Mouse (Mus musculus) brain, embryonic 18.5 days (tissue): ENCODE results near the gene Matk.
"Not testable (repeated sequence)": the region's sequence is repeated elsewhere in the genome, so short reads cannot be mapped to it uniquely, and the experiment has no call there.

Experiments
- DNase-seq: peaks from one replicate; pipeline ENCODE4 v3.0.0-alpha.2; 2012; ENCODE audit warnings: low read depth, low spot score

Gene Matk

DNA sequence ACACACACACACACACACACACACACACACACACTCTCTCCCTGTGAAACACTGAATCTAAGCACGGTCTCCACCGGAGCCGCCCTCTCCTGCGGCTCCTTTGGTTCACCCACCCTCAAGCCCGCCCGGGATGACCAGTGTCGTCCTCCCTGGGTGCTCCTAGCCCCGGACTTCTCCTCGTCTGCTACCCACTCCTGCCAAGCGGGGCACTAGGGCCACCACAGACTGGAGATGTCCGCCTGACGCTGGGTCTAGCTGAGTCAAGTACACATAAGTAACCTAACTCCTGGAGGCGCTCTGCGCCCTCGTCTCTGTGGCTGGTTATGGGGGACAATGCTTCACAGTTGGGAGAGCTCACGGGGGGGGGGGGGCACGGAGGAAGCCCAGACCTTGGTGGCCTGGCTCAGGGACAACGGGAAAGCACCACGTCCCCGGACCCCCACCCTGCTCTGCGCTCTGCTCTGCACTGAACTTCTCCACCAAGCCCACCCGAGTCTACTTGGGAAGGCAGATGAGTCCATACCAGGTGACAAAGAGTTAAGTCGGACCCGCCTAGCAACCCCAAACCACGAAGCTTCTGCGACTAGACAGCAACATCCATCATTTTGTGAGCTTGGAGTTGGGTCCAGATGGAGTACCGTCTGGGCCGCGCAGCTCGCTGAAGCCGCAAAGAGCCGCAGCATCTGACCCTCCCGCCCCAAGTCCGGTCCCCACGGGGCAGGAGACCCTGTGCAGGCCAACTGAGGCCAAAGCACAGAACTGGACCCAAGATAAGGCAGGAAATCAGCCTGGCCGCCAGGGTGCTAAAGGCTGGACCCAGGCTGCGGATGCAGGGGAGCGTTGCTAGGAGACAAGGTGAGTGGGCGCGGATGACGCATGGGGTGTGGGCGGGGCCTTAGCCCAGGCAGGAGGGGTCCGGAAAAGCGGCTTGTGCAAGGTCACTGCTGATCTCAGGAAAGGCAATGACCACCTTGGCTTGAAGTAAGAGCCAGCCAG is at the start of gene Matk:
TSS of gene Matk (plus strand) at position 512 of the 996 bp plus-strand sequence.
- no peak for DNase-seq

GRCm38 (mm10) chr10:81202978-81203720 is 49.6 kb upstream of the Matk start:
- no peak for DNase-seq

- no peak for DNase-seq
Observed at GRCm38 (mm10) chr10:81204137-81204536, 48.6 kb upstream of the Matk start.

DNA sequence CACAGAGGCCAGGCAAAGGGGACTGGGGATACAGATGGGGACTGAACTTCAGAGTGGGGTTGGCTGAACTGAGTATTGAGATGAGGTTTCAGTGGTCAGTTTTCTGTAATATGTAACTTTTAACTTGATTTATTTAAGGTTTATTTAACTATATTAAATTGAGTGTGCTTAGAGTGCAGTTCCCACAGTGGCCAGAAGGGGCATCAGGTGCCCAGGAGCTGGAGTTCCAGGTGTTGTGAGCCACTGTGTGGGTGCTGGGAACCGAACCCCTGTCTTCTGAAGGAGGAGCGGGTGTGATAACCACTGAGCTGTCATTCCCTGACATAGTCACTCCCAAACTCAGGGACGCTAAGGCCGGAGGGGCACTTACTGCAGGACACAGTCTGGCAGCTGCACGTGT is 42.6 kb upstream of the Matk start:
- DNase-seq, result no peak

DNA sequence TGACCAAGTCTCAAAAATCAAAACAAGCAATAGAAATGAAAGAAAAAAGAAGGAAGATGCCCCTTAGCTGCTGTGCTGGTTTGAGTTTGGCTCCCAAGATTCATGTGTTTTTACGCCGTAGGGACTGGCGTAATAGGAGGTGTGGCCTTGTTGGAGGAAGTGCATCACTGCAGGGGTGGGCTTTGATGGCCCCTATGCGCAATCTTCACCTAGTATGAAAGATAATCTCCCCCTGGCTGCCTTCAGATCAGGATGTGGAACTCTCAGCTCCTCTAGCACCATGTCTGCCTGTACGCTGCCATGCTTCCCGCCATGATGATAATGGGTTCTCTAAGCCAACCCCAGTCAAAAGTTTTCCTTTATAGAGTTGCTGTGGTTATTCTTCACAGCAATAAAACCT is 36.5 kb upstream of the Matk start:
- DNase-seq, result no peak

DNA sequence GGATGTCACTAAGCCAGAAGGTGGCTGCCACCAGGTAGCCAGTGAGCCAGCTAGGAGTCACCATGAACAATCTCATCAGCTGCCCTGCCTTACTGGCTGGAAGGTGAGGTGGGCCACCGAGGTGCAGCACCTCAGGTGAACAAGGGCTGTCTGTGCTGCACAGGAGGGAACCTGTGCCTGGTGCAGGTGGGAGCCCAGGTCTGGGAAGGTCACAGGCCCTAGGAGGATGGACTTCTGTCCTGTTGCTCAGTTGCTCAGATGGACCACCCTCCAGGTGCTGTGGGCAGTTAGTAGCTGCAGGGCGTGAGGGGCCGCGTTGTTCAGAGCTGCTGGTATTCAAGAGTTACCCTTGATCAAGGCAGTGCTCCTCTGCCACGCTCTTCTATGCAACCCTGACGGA is 35.9 kb upstream of the Matk start:
- DNase-seq, result no peak

GRCm38 (mm10) chr10:81217267-81217666 is 35.5 kb upstream of the Matk start:
- DNase-seq, result not testable (repeated sequence)

GRCm38 (mm10) chr10:81217964-81218363 is 34.8 kb upstream of the Matk start:
- DNase-seq, result no peak

DNA sequence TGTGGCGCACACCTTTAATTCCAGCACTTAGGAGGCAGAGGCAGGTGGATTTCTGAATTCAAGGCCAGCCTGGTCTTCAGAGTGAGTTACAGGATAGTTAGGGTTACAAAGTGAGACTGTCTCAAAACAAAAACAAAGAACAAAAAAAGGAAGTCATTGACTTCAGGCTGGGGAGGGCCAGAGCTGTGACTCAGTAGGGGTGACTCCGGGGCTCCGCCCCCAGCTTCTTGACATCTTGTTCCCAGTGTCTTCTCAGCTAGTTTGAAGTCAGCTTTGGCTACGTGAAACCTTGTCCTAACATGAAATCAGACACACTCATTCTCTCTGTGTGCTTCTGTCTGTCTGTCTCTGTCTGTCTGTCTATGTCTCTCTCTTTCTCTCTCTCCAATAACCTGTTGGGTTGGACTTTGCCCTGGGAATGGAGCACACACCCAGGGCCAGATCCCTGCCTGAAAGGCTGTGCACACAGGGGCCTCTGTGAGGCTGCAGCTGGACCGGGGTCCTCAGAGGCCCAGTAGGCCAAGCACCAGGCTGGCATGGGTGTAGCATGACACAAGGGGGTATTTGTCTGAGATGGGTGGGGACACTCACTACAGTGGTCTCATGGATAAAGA is 31.2 kb upstream of the Matk start:
- DNase-seq, result no peak

DNA sequence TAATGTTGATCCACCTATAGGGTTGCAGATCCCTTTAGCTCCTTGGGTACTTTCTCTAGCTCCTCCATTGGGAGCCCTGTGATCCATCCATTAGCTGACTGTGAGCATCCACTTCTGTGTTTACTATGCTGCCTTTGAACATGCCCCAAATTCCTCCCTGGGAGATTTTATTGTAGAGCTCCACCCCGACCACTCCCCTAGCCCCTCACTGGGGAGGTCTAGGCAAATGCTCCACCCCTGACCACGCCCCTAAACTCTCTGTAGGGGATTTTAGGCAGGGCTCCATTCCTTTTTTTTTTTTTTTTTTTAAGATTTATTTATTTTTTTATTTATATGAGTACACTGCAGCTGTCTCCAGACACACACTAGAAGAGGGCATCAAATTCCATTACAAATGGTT is 29.0 kb upstream of the Matk start:
- DNase-seq, result not testable (repeated sequence)

- no peak for DNase-seq
Observed at GRCm38 (mm10) chr10:81229735-81230437, 22.8 kb upstream of the Matk start.

GRCm38 (mm10) chr10:81230438-81231332 is 22.1 kb upstream of the Matk start, which contains the start of gene Atcay:
Atcay (minus strand) TSS chr10:81230833.
- peak; percentile 84 for DNase-seq

DNA sequence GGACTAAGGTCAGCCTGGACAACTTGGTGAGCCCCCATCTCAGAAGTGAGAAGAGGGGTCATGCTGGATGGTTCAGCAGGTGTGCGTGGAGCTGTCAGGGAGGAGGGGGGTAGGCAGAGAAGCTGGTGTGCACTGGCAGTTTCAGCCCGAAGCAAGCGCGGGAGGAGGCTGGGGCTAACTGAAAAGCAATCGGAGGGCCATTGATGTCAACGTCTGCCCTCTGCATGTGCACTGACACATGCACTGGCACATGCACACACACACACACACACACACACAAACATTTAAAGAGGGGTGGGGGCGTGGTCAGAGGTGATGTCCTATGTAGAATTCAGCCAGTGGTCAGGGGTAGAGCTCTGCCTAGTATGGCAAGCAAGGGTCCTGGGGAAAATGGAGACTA is 21.3 kb upstream of the Matk start:
- DNase-seq, result no peak

- peak; percentile 63 for DNase-seq
Observed at GRCm38 (mm10) chr10:81232580-81233225, 20.0 kb upstream of the Matk start, which contains the start of gene Zfr2. Zfr2 (plus strand) TSS chr10:81233155.

GRCm38 (mm10) chr10:81233226-81233585 is 19.5 kb upstream of the Matk start:
- no peak for DNase-seq

- no peak for DNase-seq
Observed at GRCm38 (mm10) chr10:81234206-81234605, 18.5 kb upstream of the Matk start.

- no peak for DNase-seq
Observed at GRCm38 (mm10) chr10:81236471-81237268, 16.1 kb upstream of the Matk start.

- DNase-seq, result no peak
Observed at GRCm38 (mm10) chr10:81238618-81239017, 14.1 kb upstream of the Matk start.

- no peak for DNase-seq
Observed at GRCm38 (mm10) chr10:81240876-81241275, 11.9 kb upstream of the Matk start.
